Mouse (Mus musculus) thymus, postnatal 4 days (tissue): ENCODE measurements at regions not wholly inside any gene's neighbourhood (a gene's known extent, or its start where the extent isn't known, plus 50 kb on each side); places are given as distances from the start of the nearest gene placed in this dataset.
"Not testable (repeated sequence)": the region's sequence is repeated elsewhere in the genome, so short reads cannot be mapped to it uniquely, and the experiment has no call there.

Experiments used
- DNase-seq: peaks from one replicate; pipeline ENCODE4 v3.0.0; 2021

DNA sequence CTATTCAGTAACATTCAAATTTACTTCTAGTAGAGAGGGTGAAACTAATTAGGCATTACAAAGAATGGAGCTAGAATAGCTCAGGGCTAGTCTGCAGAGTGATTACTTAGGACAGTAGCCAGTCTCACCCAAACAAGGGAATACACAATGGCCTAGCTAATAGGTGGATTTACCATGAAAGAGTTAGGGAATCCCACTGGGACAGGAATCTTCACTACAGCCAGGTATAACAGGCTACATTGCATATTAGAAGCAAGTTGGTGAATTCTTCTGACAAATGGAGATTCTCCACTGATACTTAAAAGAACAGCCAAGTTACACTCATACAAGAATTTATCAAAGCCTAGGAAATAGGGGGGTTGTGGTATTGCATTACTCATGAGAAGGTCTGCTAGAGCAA lies 670.2 kb upstream of the Chrm3 start:
- not testable (repeated sequence) for DNase-seq

DNA sequence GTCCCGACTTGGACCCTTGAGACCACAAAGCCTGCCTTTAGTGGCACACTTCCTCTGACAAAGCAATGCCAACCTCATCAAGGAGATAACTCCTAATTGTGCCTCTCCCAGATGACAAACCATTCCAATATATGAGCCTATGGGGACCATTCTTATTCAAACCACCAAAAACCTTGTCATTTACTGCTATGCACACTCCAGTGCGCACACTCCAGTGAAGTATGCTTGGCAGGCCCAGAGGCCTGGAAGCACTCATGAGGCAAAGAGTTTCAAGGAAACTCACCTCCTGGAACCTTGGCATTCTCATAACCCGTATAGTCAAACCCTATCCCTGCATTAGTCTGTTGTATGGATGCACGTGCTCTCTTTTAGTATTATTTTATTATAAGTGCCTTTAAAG lies 669.7 kb upstream of the Chrm3 start:
- DNase-seq = no peak

DNA sequence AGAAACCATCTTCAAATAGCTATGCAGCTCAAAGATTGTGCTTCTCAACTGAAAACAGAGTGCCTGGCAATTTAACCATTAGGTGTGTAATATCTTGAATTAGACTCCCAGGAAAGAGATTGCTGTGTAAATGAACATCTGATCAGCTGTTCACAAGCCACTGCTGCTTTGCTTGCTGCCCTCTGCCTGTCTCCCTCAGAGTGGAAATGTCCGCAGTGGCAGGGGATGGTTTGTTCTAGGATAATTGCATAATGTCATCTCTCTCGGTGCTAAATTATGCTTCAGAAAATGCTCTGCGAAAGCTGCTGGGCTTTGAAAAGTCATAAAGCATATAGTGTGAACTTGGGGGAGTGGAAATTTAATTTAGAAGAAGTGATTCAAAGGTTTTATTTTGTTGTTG lies 665.3 kb upstream of the Chrm3 start:
- no peak for DNase-seq

DNA sequence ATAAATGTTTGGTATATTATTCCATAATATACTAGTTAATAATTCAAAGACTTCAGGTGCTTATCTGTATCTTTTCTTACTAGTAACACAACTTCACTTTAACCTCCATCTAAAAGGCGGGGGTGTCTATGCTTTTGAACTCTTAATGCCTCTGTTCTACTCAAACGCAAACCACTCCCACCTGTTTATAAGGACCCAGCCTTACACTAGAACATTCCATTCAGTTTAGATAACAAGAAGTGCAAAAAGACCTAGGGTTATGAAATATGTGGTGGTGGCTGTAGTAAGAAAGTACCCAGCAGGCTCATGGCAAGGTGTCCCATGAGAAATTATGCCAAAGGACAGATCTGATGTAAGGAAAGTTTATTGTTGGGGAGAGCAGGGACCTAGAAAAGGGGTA lies 663.8 kb upstream of the Chrm3 start:
- no peak for DNase-seq

DNA sequence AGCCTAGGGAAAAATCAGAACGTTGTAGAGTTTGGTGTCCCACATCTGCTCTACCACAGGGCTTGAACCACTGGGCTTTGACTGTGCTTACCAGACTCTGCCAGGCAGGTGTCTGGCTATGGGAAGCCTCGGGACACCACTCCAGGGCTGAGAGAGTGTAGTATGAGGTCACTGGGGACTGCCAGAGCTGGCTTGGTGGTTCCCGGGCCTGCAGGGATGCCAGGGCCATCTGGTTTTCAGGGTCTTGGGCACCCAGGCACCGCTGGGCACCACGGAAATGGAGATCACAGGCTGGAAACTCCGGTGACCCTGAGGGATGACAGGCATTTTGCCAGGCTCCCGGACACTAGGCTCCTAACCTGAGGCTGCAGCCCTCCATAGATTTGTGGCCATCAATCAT lies 656.9 kb upstream of the Chrm3 start:
- DNase-seq = no peak

DNA sequence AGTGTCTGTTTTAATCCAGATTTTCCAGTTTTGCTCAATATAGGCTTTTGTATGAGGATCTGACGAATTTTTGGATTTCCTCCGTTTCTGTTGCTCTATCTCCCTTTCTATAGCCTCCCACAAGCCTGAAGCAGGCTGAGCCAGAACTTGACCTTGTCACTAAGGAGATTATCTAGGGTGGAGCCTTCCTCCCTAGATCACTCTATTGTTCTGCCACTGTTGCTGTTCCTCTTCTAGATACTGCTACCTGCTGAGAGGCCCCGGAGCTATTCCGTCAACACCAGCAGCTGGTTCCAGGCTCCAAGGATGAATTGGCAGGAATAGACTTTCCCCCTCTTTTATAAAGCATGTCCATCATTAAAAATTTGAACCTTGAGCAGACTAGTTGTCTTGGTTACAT lies 644.7 kb upstream of the Chrm3 start:
- no peak for DNase-seq

DNA sequence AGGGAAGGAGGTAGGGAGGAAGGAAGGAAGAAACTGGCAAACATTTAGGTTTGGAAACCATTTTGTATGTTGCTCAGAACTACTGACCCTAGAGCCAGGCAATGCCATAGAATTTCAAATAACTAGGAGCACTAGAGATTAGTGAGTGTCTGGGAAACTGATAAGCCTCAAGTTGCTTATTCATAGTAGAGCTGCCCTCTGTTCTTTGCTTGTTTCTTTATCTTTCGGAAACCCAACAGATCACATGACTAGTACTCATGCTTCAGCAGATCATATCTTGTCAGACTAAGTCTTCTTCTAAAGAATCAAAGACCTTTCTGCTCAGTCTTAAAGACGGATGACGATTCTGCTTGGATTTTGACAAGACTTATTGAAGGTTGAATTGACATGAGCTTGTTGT lies 630.5 kb upstream of the Chrm3 start:
- no peak for DNase-seq

DNA sequence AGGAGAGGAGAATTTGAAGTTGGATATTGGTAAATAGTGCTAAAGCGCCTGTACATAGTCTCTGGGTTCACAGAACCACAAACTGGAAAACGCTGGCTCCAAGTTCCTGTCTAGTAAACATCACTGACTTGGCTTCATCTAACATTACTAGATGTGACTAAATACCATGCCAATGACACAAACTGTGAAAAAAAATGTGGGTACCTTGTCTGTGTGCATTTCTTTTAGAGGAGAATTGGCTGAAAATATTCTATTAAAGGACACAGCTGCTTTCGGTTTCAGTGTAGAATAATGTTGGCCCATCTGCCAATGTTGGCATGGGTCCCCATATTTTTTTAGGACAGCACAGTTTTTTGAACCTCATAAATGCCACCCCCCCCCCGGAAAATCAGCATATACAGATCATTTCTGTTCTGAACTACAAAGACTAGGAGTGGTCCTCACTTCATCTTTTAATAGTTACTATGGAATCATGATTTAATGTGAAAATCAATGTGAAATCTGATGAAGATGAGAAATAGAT lies 629.9 kb upstream of the Chrm3 start:
- no peak for DNase-seq

DNA sequence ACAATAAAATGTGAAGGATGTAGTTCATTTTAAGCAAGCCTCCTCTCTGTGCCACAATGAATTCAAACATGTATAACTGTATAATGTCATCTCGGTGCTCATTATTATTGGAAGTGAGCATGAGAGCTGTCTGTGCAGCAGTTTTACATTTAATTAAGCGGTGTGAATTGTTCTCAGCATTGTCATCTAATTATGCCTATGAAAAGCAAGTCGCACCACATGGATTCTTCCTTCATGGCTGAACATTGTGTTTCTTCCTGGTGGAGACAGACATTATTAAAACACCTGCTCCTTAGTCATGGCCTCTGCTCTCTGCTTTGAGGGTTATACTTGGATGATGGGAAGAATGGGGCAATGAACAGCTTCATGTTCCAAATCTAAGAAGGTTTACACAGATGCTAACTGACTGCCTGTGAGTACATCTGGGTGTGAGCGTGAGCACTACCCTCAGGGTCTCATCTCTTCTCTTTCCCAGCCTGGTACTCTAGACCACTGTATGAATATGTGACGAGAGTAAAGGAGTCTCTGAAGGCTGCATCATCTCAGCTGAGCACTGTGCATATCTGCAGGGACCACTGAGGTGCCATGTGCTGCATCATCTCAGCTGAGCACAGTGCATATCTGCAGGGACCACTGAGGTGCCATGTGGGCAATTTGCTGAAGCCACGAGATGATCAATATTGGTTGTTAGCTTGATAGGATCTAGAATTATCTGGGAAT lies 628.6 kb upstream of the Chrm3 start:
- no peak for DNase-seq

DNA sequence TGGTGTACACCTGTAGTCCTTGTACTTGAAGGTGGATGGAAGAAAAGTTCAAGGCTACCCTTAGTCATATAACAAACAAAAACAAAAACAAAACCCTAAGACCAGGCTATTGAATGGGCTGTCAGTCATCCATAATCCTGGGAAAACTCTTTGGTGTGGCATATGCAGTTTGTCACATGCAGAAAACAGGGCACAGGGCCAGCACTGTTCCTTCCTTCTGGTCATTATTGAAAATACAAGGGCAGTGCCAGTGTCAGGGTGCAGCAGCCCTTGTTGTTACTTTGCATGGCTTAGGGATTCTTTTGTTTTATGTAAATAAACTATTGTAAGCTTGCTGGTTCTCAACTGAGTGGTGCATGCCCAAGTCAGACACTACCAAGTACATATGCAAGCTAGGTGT lies 623.1 kb upstream of the Chrm3 start:
- no peak for DNase-seq

DNA sequence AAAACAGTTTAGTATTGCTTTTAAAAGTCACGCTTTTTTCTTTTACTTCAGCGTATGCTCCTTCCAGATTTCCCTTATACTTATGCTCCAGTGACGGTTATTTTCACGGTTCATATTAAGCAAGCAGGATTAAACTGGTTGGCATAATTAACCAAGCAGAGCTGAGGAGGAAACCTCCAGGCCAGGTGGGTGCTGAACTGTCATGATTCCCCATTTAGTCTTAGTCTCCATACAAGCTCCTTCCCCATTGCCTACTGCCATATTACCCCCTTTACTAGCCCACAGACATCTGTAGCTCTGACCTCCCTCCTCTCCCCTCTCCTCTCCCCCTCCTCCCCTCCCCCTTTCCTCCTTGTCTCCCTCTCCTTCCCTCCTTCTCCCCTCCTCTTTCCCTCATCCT lies 621.9 kb upstream of the Chrm3 start:
- no peak for DNase-seq

DNA sequence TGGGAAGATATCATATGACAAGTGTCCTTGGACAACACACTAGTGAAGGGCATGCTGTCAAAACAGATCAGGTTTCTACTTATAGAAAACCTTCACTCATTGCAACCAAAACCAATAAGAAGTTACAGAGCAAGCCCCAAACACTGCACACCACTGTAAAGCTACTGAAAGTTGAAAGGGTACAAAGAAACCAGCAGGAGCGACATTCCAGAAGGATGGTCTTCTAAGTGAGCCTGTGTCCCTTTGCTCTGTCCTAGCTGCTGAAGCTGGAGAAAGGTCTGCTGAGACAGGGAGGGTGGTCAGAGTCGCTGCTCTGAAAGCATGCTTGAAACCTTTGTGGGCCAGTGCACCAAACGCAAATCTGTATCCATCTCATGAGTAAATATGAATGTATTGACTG lies 611.3 kb upstream of the Chrm3 start:
- no peak for DNase-seq

DNA sequence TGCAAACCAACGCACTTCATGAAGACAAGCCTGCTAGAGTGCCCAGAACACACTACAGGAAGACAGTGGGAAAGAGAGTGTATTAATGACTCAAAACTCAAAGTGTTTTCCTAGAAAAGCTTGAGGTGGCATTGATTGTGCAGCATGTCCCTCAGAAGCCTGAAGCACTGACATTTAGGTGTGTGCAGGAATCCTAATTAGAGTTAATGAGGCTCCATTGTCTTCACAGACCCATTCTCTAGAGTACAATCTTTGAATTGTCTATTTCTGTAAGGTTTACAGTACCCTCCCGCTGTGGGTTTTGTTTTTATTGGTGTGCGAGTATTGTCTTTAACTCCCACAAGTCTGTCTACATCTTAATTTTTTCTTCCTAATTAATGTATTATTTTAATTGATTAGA lies 610.1 kb upstream of the Chrm3 start:
- no peak for DNase-seq

DNA sequence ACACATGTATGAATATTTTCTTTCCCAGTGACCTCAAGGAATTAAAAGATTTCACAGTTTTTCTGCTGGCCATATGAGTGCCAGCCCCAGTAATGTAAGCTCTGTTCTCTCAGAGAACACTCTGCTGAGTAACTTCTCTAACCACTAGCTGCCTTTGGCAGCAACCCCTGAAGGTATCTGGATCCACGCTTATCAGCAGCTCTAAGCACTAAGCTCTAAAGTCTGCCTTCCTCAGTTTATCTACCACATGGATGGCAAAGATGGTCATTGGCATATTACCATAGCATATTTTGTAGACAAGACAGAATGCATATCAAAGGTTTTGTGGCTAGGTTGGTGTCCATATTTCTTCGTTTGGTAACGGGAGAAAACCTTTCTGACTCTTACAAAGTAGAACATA lies 592.3 kb upstream of the Chrm3 start:
- no peak for DNase-seq

DNA sequence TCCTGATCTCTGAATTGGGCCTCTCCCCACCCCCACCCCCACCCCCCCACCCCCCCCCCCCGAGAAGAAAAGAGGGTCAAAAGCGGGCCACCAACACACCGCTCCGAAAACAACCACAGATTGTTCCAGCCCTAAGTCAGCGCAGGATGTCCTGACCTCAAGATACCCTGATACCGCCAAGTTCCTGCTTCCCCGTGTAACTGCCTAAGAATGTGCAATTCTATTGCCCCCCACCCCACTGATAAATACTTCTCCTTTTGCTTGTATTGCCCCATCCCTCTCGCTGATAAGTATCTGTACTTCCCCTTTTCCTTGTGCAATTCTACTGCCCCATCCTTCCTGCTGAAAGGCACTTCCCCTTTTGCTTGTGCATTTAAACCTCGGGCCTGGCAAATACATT lies 590.0 kb upstream of the Chrm3 start:
- DNase-seq = not testable (repeated sequence)

DNA sequence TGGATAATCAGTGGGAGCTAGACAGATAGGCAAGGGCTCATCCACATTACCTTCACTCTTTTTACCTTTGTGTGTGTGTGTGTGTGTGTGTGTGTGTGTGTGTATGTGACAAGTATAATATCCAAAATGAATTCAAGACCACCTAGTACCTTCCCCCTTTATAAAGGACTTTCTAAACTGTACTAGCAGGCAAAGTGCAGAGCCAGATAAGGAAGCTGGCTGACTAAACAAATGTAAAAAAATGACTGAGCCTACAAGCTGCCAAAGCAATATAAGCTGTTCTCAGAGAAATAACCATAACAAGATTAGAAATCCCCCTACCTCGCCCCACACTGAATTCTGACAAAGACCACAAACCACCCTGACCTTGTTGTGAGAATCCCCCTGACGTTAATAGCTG lies 586.8 kb upstream of the Chrm3 start:
- DNase-seq = no peak

DNA sequence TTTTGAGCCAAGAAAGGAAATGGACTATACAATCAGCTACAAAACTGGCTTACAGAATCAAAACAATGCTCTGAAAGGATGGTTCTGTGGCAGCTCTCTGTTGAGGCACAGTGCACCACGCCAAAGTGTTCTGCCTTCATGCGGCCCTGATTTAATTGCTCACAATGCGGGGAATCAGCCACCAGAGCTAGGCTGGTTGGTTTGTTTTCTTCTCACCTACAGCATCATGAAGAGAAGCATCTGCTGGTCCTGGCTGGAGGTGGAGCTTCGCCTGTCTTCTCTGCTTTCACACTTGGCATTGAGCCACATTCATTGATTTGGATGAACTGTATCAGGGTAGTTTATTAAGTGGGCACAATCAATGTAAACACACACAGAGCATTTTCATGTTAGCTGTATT lies 583.2 kb upstream of the Chrm3 start:
- DNase-seq = no peak

DNA sequence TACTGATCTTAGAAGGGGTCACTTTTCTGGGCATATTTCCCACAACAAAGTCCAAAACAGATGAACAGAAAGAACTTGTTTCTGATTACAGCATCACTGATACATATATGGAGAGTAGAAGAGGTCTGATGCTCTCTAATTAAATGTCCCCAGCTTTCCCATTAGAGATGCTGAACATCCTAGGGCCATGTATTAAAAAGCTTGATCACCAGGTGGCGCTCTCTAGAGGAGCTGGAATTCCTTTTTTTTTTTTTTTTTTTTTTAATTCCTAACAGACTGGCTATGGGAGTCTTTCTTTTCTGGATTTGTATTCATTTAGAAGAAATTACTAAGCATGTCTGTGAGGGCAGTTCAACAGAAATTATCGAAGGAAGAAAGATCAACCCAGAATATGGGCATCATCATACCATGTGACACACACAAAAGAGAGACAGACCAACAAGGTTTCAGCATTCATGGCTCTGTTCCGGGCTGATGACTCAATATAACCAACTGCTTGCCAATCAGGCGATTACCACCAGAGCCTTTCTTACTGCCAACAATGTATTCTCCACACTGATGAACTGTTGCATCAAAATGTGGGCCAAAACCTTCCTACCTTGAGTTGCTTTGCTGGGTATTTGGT lies 581.5 kb upstream of the Chrm3 start:
- DNase-seq = peak; percentile 5

DNA sequence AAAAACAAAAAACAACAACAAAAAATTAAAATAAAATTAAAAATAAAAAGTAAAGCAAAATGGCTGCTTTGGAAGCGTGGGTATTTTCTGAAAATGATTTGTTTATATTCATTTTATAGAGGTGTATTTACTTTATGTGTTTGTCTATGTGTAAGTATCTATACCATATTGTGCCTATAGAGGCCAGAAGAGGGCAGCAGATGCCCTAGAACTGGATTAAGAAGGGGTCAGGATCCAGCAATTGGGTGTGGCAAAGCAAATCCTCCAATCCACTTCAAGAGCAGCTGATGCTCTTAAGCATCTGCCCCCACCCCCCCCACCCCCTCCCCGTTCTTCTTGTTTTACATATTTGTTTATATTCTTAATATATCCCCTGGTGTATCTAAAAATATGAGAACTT lies 577.6 kb upstream of the Chrm3 start:
- no peak for DNase-seq

DNA sequence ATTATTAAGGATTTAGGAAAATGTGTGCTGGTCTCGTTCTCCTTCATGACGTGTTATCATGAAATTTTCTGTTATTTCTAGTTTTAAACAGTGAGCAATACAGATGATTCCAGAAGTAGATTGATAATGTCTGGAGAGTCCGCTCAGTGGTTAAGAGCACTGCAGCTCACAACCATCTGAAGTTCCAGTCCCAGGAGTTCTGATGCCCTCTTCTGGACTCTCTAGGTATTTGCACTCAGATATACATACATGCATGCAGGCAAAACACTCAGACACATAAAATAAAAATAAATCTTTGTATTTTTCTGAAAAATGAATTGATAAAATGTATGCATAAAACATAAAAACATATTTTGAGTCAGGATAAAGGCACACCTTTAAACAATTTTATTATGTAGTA lies 570.1 kb upstream of the Chrm3 start:
- DNase-seq = no peak

DNA sequence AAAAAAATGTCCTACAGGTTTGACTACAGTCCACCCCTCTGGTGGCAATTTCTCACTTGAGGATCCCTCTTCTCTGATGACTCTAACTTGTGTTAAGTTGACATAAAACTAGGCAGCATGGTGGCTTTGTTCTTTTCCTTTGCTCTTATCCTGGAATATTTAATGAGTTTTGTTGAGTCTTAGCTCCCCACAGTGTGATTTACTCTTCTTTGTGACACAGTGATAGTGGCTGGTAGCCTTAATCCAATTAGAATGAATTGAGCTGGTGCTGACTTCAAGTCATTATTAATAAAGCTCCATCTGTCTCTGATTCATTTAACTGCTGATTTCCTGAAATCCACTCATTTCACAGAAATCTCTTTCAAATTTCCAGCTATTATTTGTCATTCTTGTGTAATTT lies 553.7 kb upstream of the Chrm3 start:
- DNase-seq = no peak

DNA sequence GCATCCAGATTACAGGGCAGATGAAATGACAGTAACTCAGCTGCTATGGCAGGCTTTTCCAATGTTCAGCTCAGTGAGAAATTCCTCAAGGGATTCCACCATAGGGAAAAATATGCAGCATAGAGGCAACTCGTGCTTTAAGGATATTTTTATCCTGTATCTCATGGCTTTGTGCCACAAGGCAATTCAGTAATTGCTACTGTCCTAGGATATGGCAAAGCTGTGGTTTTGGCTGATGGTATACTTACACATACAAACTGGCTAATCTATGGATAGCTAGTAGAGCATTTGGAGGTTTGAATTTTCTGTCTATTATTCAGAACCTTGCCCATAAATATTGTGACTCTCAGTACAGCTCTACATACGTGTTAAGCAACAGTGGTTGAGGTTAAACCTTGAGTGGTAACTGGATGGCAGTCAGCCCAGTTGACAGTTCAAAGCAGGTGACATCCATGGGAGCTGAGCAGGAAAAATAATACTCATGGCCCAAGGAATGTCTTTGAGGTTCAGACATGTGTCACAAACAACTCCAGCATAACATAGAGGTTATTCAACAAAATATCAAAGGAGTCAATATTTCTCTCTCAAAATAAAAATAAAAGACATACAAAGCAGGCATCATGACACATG lies 548.6 kb upstream of the Chrm3 start:
- DNase-seq = no peak

DNA sequence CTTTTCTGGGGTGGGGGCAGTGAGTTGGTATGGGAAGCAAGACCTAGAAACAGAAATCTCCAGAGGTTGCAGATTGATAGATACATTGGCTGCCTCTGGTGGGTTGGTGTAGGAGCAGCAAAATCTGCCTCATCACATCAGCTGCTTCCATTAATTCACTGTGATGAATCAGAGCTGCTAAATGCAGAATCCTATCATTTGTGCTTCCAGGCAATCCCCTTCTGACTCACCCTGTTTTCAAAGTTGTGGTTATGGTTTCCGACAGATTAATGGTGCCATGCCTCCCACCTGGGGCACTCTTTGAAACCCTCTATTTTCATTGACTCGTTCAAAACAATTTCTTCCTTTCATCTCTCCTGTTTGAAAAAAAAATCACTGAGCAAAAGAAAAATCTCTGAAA lies 507.2 kb upstream of the Chrm3 start:
- DNase-seq = no peak

DNA sequence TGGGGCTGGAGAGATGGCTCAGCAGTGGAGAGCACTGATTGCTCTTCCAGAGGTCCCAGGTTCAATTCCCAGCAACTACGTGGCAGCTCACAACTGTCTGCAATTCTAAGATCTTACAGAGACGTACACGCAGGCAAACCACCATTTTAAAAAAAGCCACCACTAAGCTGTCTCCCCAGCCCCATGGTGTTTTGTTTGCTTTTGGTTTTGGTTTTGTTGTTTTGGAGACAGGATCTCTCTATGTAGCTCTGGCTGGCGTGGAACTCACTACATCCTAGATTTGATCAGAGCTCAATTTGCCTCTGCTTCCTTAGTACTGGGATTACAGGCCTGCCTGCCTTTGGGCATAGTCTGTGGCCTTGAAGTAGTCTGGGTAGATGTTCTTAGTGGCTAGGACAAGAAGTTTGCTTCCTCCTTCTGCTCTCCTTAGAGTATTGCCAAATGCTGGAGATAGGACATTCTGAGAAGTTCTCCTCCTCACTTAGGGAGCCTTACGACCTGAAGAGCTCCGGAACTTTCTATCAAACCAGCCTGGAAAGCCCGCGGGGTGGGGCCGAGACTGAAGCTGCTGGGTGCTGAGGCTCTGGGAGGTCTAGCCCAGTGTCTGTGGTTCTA lies 495.4 kb upstream of the Chrm3 start:
- peak; percentile 5 for DNase-seq
